Mouse (Mus musculus) cerebellum, postnatal 36 days (tissue): ENCODE results near the gene Pdhb.
"Not testable (repeated sequence)": the region's sequence is repeated elsewhere in the genome, so short reads cannot be mapped to it uniquely, and the experiment has no call there.

Experiments used
- DNase-seq, 2 experiments: peaks; one replicate each; pipeline ENCODE4 v3.0.0; 2021 to 2022; ENCODE audit warnings: mixed read lengths in 2 of 2

The Pdhb gene

GRCm38 (mm10) chr14:8132789-8133188 lies 40.0 kb downstream of the Pdhb start:
- DNase-seq, result no peak

GRCm38 (mm10) chr14:8127971-8128370 lies 44.9 kb downstream of the Pdhb start:
- no peak for DNase-seq

GRCm38 (mm10) chr14:8124046-8124881 lies 48.6 kb downstream of the Pdhb start:
- no peak for DNase-seq

- DNase-seq, result not testable (repeated sequence)
Measured at GRCm38 (mm10) chr14:8123611-8124010, 49.2 kb downstream of the Pdhb start.

GRCm38 (mm10) chr14:8123141-8123540 lies 49.7 kb downstream of the Pdhb start:
- DNase-seq, result peak in 1 of 2 experiments; percentile 28

- DNase-seq, result no peak
Measured at GRCm38 (mm10) chr14:8119904-8120303, 52.9 kb downstream of the Pdhb start.

GRCm38 (mm10) chr14:8119454-8119853 lies 53.4 kb downstream of the Pdhb start:
- DNase-seq, result no peak

GRCm38 (mm10) chr14:8117371-8117770 lies 55.5 kb downstream of the Pdhb start:
- DNase-seq, result no peak
